Mouse (Mus musculus) heart, postnatal 10 days (tissue): Measurements from ENCODE around the gene Ccdc162. TPM values are rescaled to one million over a fixed set of nuclear protein-coding genes. Genes with fewer than 3 reads are reported as not detected.

Experiments used
- DNase-seq, 2 experiments: peaks; one replicate each; pipeline ENCODE4 v3.0.0; 2021
- intact Hi-C: fragments of 180-260 bp; cut with DNase I; formaldehyde crosslinking; loops from one replicate; pipeline ENCODE4 v1.15.1; 2025
- total RNA-seq, 2 experiments: library from RNA; stranded (reverse); gene quantifications; 2 replicates each; pipeline ENCODE4 v1.2.3; 2021

Gene Ccdc162
- total RNA-seq, 2 experiments from 2014 or later: 0.07 to 0.79 TPM

- DNase-seq: no peak
- intact Hi-C loops: no loop called here
Measured at GRCm38 (mm10) chr10:41649186-41649585, 67.2 kb downstream of the Ccdc162 start.

- intact Hi-C loops: no loop called here
- DNase-seq: no peak
Measured at GRCm38 (mm10) chr10:41638776-41639175, 77.7 kb downstream of the Ccdc162 start.

GRCm38 (mm10) chr10:41635276-41636033 is 81.0 kb downstream of the Ccdc162 start:
- DNase-seq: peak in 1 of 2 experiments; percentile 9
- intact Hi-C loops: no loop called here

GRCm38 (mm10) chr10:41633801-41634200 is 82.6 kb downstream of the Ccdc162 start:
- DNase-seq: peak in 1 of 2 experiments; percentile 9
- intact Hi-C loops: no loop called here

GRCm38 (mm10) chr10:41632062-41632461 is 84.4 kb downstream of the Ccdc162 start:
- DNase-seq: no peak

GRCm38 (mm10) chr10:41626996-41627395 is 89.4 kb downstream of the Ccdc162 start:
- intact Hi-C loops: no loop called here

More at GRCm38 (mm10) chr10:41632062-41632461, 84.4 kb downstream of the Ccdc162 start:
- intact Hi-C loops: no loop called here

GRCm38 (mm10) chr10:41619988-41620387 is 96.4 kb downstream of the Ccdc162 start:
- intact Hi-C loops: no loop called here
- no peak for DNase-seq

More at GRCm38 (mm10) chr10:41626996-41627395, 89.4 kb downstream of the Ccdc162 start:
- no peak for DNase-seq

- no peak for DNase-seq
- intact Hi-C loops: no loop called here
Measured at GRCm38 (mm10) chr10:41615487-41615886, 100.9 kb downstream of the Ccdc162 start.

- intact Hi-C loops: no loop called here
Measured at GRCm38 (mm10) chr10:41611941-41612340, 104.5 kb downstream of the Ccdc162 start.

GRCm38 (mm10) chr10:41609475-41609874 is 107.0 kb downstream of the Ccdc162 start:
- intact Hi-C loops: no loop called here
- no peak for DNase-seq

More at GRCm38 (mm10) chr10:41611941-41612340, 104.5 kb downstream of the Ccdc162 start:
- no peak for DNase-seq

- intact Hi-C loops: no loop called here
- no peak for DNase-seq
Measured at GRCm38 (mm10) chr10:41608485-41608884, 107.9 kb downstream of the Ccdc162 start.

GRCm38 (mm10) chr10:41602667-41603066 is 113.8 kb downstream of the Ccdc162 start:
- intact Hi-C loops: no loop called here
- no peak for DNase-seq

GRCm38 (mm10) chr10:41601898-41602545 is 114.4 kb downstream of the Ccdc162 start:
- intact Hi-C loops: no loop called here
- DNase-seq: no peak

GRCm38 (mm10) chr10:41601302-41601701 is 115.1 kb downstream of the Ccdc162 start:
- intact Hi-C loops: no loop called here
- DNase-seq: no peak

GRCm38 (mm10) chr10:41599051-41599450 is 117.4 kb downstream of the Ccdc162 start:
- intact Hi-C loops: loop anchor here (5.0 kb wide), 2 partner anchors 77 to 83 kb away; no protein-coding TSS in a partner anchor
- DNase-seq: no peak

- DNase-seq: peak; percentile 61 to 73
- intact Hi-C loops: loop anchor here (5.0 kb wide), 2 partner anchors 76 to 84 kb away; no protein-coding TSS in a partner anchor
Measured at GRCm38 (mm10) chr10:41598221-41598620, 118.2 kb downstream of the Ccdc162 start.

- intact Hi-C loops: loop anchor here (5.0 kb wide), 2 partner anchors 73 to 87 kb away; no protein-coding TSS in a partner anchor
- peak; percentile 29 to 33 for DNase-seq
Measured at GRCm38 (mm10) chr10:41595550-41595949, 120.9 kb downstream of the Ccdc162 start.

- peak; percentile 71 to 77 for DNase-seq
- intact Hi-C loops: loop anchor here (5.0 kb wide), 2 partner anchors 73 to 87 kb away; no protein-coding TSS in a partner anchor
Measured at GRCm38 (mm10) chr10:41594957-41595356, 121.5 kb downstream of the Ccdc162 start.

GRCm38 (mm10) chr10:41594433-41594832 is 122.0 kb downstream of the Ccdc162 start:
- no peak for DNase-seq
- intact Hi-C loops: no loop called here

GRCm38 (mm10) chr10:41588616-41589015 is 127.8 kb downstream of the Ccdc162 start:
- intact Hi-C loops: no loop called here
- no peak for DNase-seq
